Mouse (Mus musculus) small intestine, adult 2 months (tissue): ENCODE results near the gene BC061237.
"Not testable (repeated sequence)": the region's sequence is repeated elsewhere in the genome, so short reads cannot be mapped to it uniquely, and the experiment has no call there.

Experiments used
- CTCF ChIP-seq: fragments of 200-500 bp; IDR thresholded peaks from 2 replicates; pipeline ENCODE4 v1.5.1; 2012; ENCODE audit warnings: low read depth, mild to moderate bottlenecking, control low read depth, inconsistent platforms, low read length, moderate library complexity, mixed read lengths; ENCODE audit not compliant: insufficient replicate concordance, insufficient read length; ENCODE audit errors: extremely low read depth
- POLR2A ChIP-seq: fragments of 200-500 bp; IDR thresholded peaks from 2 replicates; pipeline ENCODE4 v1.6.1; 2012; ENCODE audit warnings: low read depth, mild to moderate bottlenecking, control low read depth, inconsistent platforms, low read length, moderate library complexity

GRCm38 (mm10) chr14:44547961-44548360 is 55.7 kb downstream of the BC061237 start:
- not testable (repeated sequence) for TF ChIP-seq CTCF, POLR2A
